Mouse (Mus musculus) stomach, postnatal 0 days (tissue): ENCODE measurements around the gene Map2k2. TPM values are rescaled to one million over a fixed set of nuclear protein-coding genes. Genes with fewer than 3 reads are reported as not detected.
A peak's percentile ranks its signal among the peaks of the same experiment; 100 is the strongest.

Experiments
- ATAC-seq: fragments of 200-750 bp; cut with Nextera tagmentation; 2 replicates; pipeline ENCODE4 v1.8.0; 2017; ENCODE audit not compliant: low FRiP score, low TSS enrichment
- DNase-seq: peaks from one replicate; pipeline ENCODE4 v3.0.0-alpha.2; 2016; ENCODE audit warnings: low spot score
- H3K27ac ChIP-seq: fragments of 300-500 bp; sonication (generic); replicated peaks from 2 replicates; pipeline ENCODE4 v1.5.1; 2014; ENCODE audit warnings: mild to moderate bottlenecking, control low read depth
- H3K27me3 ChIP-seq: fragments of 300-500 bp; sonication (generic); 2 replicates; pipeline ENCODE4 v1.6.1; 2014; ENCODE audit warnings: low read length; ENCODE audit not compliant: control insufficient read depth, insufficient read depth
- H3K36me3 ChIP-seq: fragments of 300-500 bp; sonication (generic); 2 replicates; pipeline ENCODE4 v1.6.1; 2014; ENCODE audit warnings: low read length, mixed read lengths; ENCODE audit not compliant: control insufficient read depth, insufficient read depth
- H3K4me1 ChIP-seq: fragments of 300-500 bp; sonication (generic); replicated peaks from 2 replicates; pipeline ENCODE4 v1.6.1; 2014; ENCODE audit warnings: antibody characterized with exemption; ENCODE audit not compliant: control insufficient read depth, insufficient read depth
- H3K4me2 ChIP-seq: fragments of 300-500 bp; sonication (generic); replicated peaks from 2 replicates; pipeline ENCODE4 v1.6.1; 2014; ENCODE audit warnings: low read depth, mild to moderate bottlenecking, control low read depth, moderate library complexity
- H3K4me3 ChIP-seq: fragments of 300-500 bp; sonication (generic); 2 replicates; pipeline ENCODE4 v1.5.1; 2014; ENCODE audit warnings: low read depth, low read length, control low read depth
- H3K9ac ChIP-seq: fragments of 300-500 bp; sonication (generic); 2 replicates; pipeline ENCODE4 v1.6.1; 2014; ENCODE audit warnings: mild to moderate bottlenecking, low read length, control low read depth, mixed read lengths
- H3K9me3 ChIP-seq: fragments of 300-500 bp; sonication (generic); 2 replicates; pipeline ENCODE4 v1.6.1; 2016; ENCODE audit warnings: low read length; ENCODE audit not compliant: control insufficient read depth
- CTCF ChIP-seq: IDR thresholded peaks from 2 replicates; pipeline ENCODE4 v1.5.1; 2016; ENCODE audit warnings: antibody characterized with exemption, low read depth, mild to moderate bottlenecking, moderate library complexity
- EP300 ChIP-seq: optimal IDR thresholded peaks from 2 replicates; pipeline ENCODE3; 2016; ENCODE audit warnings: antibody characterized with exemption
- WGBS: fragments of 180-500 bp; shearing (Covaris S2); extraction: QIAGEN DNeasy Blood & Tissue Kit; methylation state at CpG from one replicate; pipeline ENCODE4 v1.1.7; 2014; 5-methylcytosine and 5-hydroxymethylcytosine counted together
- polyA plus RNA-seq: library from polyadenylated mRNA; unstranded; fragments of >200 nt; fragmentation: Nextera tagmentation; extraction: Ambion mirVana; gene quantifications from 2 replicates; pipeline ENCODE4 v1.2.1, GENCODE M21; 2015

The Map2k2 gene
- polyA plus RNA-seq, 1 experiment from 2014 or later: 135 TPM

GRCm38 (mm10) chr10:81152609-81153008 is 46.9 kb downstream of the Map2k2 start:
- Histone ChIP-seq H3K9ac (peak overlapping the region; percentile 23; the same call in 1 of the 2 replicates), H3K36me3 (peaks cover 47% of the 10 kb centered on the region), H3K4me2 (no peak overlapping the region), H3K4me3 (no peak overlapping the region), H3K27ac (peak overlapping the region; percentile 35), H3K27me3 (no peaks in the 10 kb centered on the region), H3K9me3 (no peaks in the 10 kb centered on the region), H3K4me1 (no peaks in the 10 kb centered on the region)
- 0 out of 2 replicates have a peak, but pooled peaks have one; percentile 11 for ATAC-seq
- whole genome bisulfite sequencing: 66% methylated on average over 12 of the region's 12 CpGs
- DNase-seq: peak; percentile 37
- TF ChIP-seq EP300 (no peak), CTCF (no peak)

GRCm38 (mm10) chr10:81154313-81154712 is 48.6 kb downstream of the Map2k2 start:
- ATAC-seq: no peak
- Histone ChIP-seq H3K27ac (0 out of 2 replicates have a peak overlapping the region, but pooled peaks have one; percentile 18), H3K9ac (no peak overlapping the region), H3K36me3 (peaks cover 37% of the 10 kb centered on the region), H3K27me3 (no peaks in the 10 kb centered on the region), H3K4me2 (no peak overlapping the region), H3K9me3 (no peaks in the 10 kb centered on the region), H3K4me3 (no peak overlapping the region), H3K4me1 (no peaks in the 10 kb centered on the region)
- no peak for DNase-seq
- WGBS: 80% methylated on average over 12 of the region's 12 CpGs
- TF ChIP-seq CTCF (no peak), EP300 (no peak)

- H3K27ac ChIP-seq: 0 out of 2 replicates have a peak overlapping the region, but pooled peaks have one; percentile 18
- WGBS: 64% methylated on average over 6 of the region's 6 CpGs
- no peak overlapping the region for H3K4me3 ChIP-seq
- no peaks in the 10 kb centered on the region for H3K4me1 ChIP-seq
- 0 out of 2 replicates have a peak overlapping the region, but pooled peaks have one; percentile 13 for H3K9ac ChIP-seq
- TF ChIP-seq EP300 (no peak), CTCF (no peak)
- H3K36me3 ChIP-seq: peaks cover 34% of the 10 kb centered on the region
- H3K27me3 ChIP-seq: no peaks in the 10 kb centered on the region
- no peak overlapping the region for H3K4me2 ChIP-seq
- DNase-seq (no peak), ATAC-seq (no peak)
- no peaks in the 10 kb centered on the region for H3K9me3 ChIP-seq
Measured at GRCm38 (mm10) chr10:81154736-81155135, 49.0 kb downstream of the Map2k2 start.

- Histone ChIP-seq H3K36me3 (peaks cover 19% of the 10 kb centered on the region; the same call in 1 of the 2 replicates), H3K27ac (no peak overlapping the region), H3K27me3 (no peaks in the 10 kb centered on the region), H3K4me1 (no peaks in the 10 kb centered on the region), H3K4me3 (no peak overlapping the region), H3K9me3 (no peaks in the 10 kb centered on the region), H3K9ac (no peak overlapping the region), H3K4me2 (no peak overlapping the region)
- ATAC-seq (no peak), DNase-seq (no peak)
- no peak for TF ChIP-seq CTCF
- no peak for TF ChIP-seq EP300
- 74% methylated on average over 8 of the region's 8 CpGs for WGBS
Measured at GRCm38 (mm10) chr10:81161602-81162317, 56.0 kb downstream of the Map2k2 start.

- Histone ChIP-seq H3K27me3 (no peaks in the 10 kb centered on the region), H3K4me3 (no peak overlapping the region), H3K9ac (no peak overlapping the region), H3K27ac (no peak overlapping the region), H3K9me3 (no peaks in the 10 kb centered on the region), H3K4me2 (no peak overlapping the region), H3K36me3 (peaks cover 16% of the 10 kb centered on the region; the same call in 1 of the 2 replicates), H3K4me1 (no peaks in the 10 kb centered on the region)
- WGBS: 64% methylated on average over 2 of the region's 2 CpGs
- DNase-seq (no peak), ATAC-seq (no peak)
- TF ChIP-seq CTCF: no peak
- no peak for TF ChIP-seq EP300
Measured at GRCm38 (mm10) chr10:81162318-81162652, 56.6 kb downstream of the Map2k2 start.

- Histone ChIP-seq H3K9me3 (no peaks in the 10 kb centered on the region), H3K4me1 (no peaks in the 10 kb centered on the region), H3K27ac (no peak overlapping the region), H3K9ac (no peak overlapping the region), H3K27me3 (no peaks in the 10 kb centered on the region), H3K36me3 (peaks cover 11% of the 10 kb centered on the region; the same call in 1 of the 2 replicates), H3K4me2 (no peak overlapping the region), H3K4me3 (no peak overlapping the region)
- TF ChIP-seq CTCF (no peak), EP300 (no peak)
- ATAC-seq (no peak), DNase-seq (no peak)
- 68% methylated on average over 8 of the region's 8 CpGs for WGBS
Measured at GRCm38 (mm10) chr10:81165118-81165517, 59.4 kb downstream of the Map2k2 start.
